Mouse (Mus musculus): ENCODE measurements around the gene BC025920. TPM values are rescaled to one million over a fixed set of nuclear protein-coding genes. Genes with fewer than 3 reads are reported as not detected.

Gene BC025920
- total and polyA plus RNA-seq, 2 experiments: 0.55 to 0.56 TPM

DNA sequence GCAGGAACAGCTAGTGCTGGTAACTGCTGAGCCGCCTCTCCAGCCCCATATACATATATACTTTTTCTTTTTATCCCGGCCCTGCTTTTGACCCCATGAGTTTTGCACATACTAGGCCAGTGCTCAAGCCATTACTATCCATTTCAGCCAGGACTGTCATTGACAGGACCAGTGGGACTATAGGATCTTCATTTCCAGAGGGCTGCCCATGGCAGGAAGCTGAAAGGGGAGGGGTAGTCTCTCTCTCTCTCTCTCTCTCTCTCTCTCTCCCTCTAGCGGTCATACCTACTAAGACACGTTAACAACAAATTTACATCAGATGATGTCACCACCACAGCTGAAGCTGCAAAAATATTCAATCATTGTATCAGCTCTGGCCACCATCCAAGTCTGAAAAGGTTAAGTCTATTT is 3.3 kb upstream of the BC025920 start:
- peak; percentile 68 for DNase-seq (ENCODE audit: extremely low read depth, low read depth, low spot score)
- Histone ChIP-seq H3K9ac (ENCODE audit: low read depth, low read length) (no peak overlapping the region), H3K27me3 (ENCODE audit: control insufficient read depth, insufficient read depth, low read length) (no peaks in the 10 kb centered on the region), H3K36me3 (ENCODE audit: control insufficient read depth, insufficient read depth, low read length) (no peaks in the 10 kb centered on the region), H3K79me2 (ENCODE audit: control insufficient read depth, insufficient read depth, low read length) (no peaks in the 10 kb centered on the region), H3K4me3 (ENCODE audit: insufficient read depth, low read depth, low read length) (no peak overlapping the region), H3K27ac (replicated peaks; ENCODE audit: insufficient read depth, low read depth, low read length) (no peak overlapping the region), H3K4me1 (ENCODE audit: control insufficient read depth, insufficient read depth, low read length) (peaks cover 13% of the 10 kb centered on the region)
- WGBS: 31% methylated on average over 4 of the region's 4 CpGs
- TF ChIP-seq CTCF (IDR thresholded peaks at IDR 0.05; ENCODE audit: low read depth, low read length) (peak; percentile 39), POLR2A (IDR thresholded peaks at IDR 0.05; ENCODE audit: extremely low read depth, insufficient read depth, low read length) (no peak)

DNA sequence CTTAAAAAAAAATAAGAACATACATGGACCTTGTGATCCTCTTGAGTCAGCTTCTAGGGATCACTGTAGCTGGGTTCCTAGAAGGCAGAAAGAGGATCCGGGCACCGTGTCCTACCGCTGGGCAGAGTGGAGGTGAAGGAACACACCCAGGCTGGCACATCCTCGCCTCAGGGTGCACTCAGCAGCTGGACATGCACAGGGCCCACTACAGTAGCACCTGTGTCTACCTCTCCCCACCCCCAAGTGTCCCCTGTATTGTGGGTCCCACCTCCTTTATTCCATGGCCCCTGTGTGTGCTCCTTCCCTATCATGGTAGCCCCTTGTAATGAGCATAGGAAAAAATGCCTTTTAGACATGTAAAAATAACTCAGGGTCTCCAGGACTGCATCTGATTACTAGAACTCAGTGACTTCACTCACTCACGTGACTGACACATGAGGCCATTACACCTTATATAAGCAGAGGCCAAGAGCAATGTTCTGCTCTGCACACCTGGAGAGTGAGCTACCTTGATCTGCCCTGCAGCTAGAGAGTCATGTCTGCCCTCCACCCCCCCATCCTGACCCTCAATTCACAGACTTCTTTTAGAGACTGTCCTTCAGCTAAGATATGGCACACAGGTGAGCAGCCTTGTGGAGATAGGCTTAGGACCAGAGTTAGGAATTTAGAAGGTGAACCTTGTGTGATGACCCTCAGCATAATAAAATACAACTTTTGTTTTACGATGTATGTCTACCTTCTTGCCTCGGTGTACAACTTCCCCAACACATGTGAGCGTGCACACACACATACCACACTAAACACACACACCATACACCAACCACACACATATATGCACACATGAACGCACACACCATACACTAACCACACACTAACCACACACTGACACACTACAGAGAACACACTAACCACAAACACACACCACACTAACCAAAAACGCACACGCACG is 1.8 kb upstream of the BC025920 start:
- H3K4me3 ChIP-seq (ENCODE audit: insufficient read depth, low read depth, low read length): peak overlapping the region; percentile 20; the same call in 1 of the 2 replicates
- H3K79me2 ChIP-seq (ENCODE audit: control insufficient read depth, insufficient read depth, low read length): no peaks in the 10 kb centered on the region
- H3K27me3 ChIP-seq (ENCODE audit: control insufficient read depth, insufficient read depth, low read length): no peaks in the 10 kb centered on the region
- peaks cover 13% of the 10 kb centered on the region for H3K4me1 ChIP-seq (ENCODE audit: control insufficient read depth, insufficient read depth, low read length)
- 74% methylated on average over 12 of the region's 12 CpGs for WGBS
- no peak for TF ChIP-seq POLR2A (IDR thresholded peaks at IDR 0.05; ENCODE audit: extremely low read depth, insufficient read depth, low read length)
- TF ChIP-seq CTCF (IDR thresholded peaks at IDR 0.05; ENCODE audit: low read depth, low read length): no peak
- no peaks in the 10 kb centered on the region for H3K36me3 ChIP-seq (ENCODE audit: control insufficient read depth, insufficient read depth, low read length)
- peak overlapping the region; percentile 36; the same call in 1 of the 2 replicates for H3K27ac ChIP-seq (replicated peaks; ENCODE audit: insufficient read depth, low read depth, low read length)
- no peak for DNase-seq (ENCODE audit: extremely low read depth, low read depth, low spot score)
- H3K9ac ChIP-seq (ENCODE audit: low read depth, low read length): peak overlapping the region; percentile 63

DNA sequence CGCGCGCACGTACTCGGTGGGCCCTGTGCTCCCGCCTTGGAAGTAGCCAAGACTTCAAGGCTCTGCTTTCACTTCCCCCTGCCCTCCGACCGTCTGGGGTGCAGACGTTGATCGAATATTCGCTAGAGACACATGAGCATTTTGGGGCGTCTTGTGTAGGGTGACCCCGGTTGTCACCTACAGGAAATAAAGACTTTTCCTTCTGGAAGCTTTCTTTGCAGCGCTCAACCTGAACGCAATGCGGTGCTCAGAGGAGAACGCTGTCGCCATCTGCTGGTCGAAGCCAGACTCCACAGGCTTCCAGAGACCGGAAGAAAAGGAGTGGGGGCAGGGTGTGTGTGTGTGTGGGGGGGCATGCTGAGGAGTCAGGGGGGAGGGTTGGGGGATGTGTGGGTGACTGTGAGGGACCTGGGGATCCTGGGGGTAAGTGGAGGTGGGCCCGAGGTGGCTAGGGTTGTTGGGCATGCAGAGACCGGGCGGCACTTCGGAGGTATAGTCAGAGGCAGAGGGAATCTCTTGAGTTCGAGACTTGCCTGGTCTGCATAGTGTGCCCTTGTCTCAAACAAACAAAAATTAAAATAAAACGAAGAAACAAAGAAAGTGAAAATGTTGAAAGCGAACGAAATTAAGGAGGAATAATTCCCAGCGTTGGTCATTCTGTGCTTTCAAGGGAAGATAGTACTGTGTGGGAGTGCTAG is 953 bp upstream of the BC025920 start:
- H3K4me1 ChIP-seq (ENCODE audit: control insufficient read depth, insufficient read depth, low read length): peaks cover 13% of the 10 kb centered on the region
- 17% methylated on average over 29 of the region's 29 CpGs for WGBS

DNA sequence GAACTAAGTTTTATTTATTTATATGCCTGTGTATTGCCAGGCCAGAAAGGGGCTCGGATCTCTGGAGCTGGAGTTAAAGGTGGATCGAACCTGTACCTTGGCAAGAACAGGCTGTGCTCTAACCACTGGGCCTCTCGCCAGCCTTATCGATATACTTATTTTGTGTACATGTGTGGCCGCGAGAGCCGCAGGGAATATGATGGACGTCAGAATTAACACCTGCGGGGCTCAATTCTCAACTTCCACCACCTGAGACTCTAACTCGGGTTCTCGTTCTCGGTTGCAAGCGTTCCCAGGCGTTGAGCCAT is 450 bp upstream of the BC025920 start:
- Histone ChIP-seq H3K9ac (ENCODE audit: low read depth, low read length) (peak overlapping the region; percentile 60), H3K4me3 (ENCODE audit: insufficient read depth, low read depth, low read length) (peak overlapping the region; percentile 44), H3K27ac (replicated peaks; ENCODE audit: insufficient read depth, low read depth, low read length) (peak overlapping the region; percentile 93), H3K4me1 (ENCODE audit: control insufficient read depth, insufficient read depth, low read length) (peaks cover 13% of the 10 kb centered on the region), H3K27me3 (ENCODE audit: control insufficient read depth, insufficient read depth, low read length) (no peaks in the 10 kb centered on the region), H3K79me2 (ENCODE audit: control insufficient read depth, insufficient read depth, low read length) (no peaks in the 10 kb centered on the region), H3K36me3 (ENCODE audit: control insufficient read depth, insufficient read depth, low read length) (no peaks in the 10 kb centered on the region)
- peak; percentile 84 for DNase-seq (ENCODE audit: extremely low read depth, low read depth, low spot score)
- TF ChIP-seq POLR2A (IDR thresholded peaks at IDR 0.05; ENCODE audit: extremely low read depth, insufficient read depth, low read length): no peak
- TF ChIP-seq CTCF (IDR thresholded peaks at IDR 0.05; ENCODE audit: low read depth, low read length): no peak
- WGBS: under 1% methylated on average over 14 of the region's 14 CpGs

More for the DNA sequence above, 953 bp upstream of the BC025920 start:
- H3K36me3 ChIP-seq (ENCODE audit: control insufficient read depth, insufficient read depth, low read length): no peaks in the 10 kb centered on the region
- peak overlapping the region; percentile 65 for H3K9ac ChIP-seq (ENCODE audit: low read depth, low read length)
- H3K4me3 ChIP-seq (ENCODE audit: insufficient read depth, low read depth, low read length): peak overlapping the region; percentile 55
- H3K27me3 ChIP-seq (ENCODE audit: control insufficient read depth, insufficient read depth, low read length): no peaks in the 10 kb centered on the region
- TF ChIP-seq POLR2A (IDR thresholded peaks at IDR 0.05; ENCODE audit: extremely low read depth, insufficient read depth, low read length): no peak
- peak; percentile 92 for TF ChIP-seq CTCF (IDR thresholded peaks at IDR 0.05; ENCODE audit: low read depth, low read length)
- DNase-seq (ENCODE audit: extremely low read depth, low read depth, low spot score): peak; percentile 71
- H3K79me2 ChIP-seq (ENCODE audit: control insufficient read depth, insufficient read depth, low read length): no peaks in the 10 kb centered on the region
- peak overlapping the region; percentile 93 for H3K27ac ChIP-seq (replicated peaks; ENCODE audit: insufficient read depth, low read depth, low read length)

DNA sequence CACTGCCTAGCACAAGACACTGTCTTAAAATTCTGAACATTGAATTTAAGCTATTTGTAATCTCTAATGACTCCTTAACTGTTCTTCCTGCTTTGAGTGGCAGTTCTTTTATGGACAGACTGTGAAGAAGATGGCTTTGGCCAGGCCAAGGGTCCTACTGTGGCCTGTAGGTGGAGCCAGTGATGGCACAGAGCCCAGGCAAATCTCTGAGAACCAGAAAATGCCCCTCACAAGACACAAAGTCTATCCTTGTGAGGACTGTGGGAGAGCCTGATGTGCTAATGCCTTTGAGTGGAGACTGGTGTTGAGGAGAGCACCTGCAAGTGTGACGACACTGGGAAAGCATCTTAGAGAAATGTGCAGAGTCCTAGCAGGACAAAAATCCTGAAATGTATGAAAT is 2.2 kb downstream of the BC025920 start:
- Histone ChIP-seq H3K9ac (ENCODE audit: low read depth, low read length) (no peak overlapping the region), H3K36me3 (ENCODE audit: control insufficient read depth, insufficient read depth, low read length) (no peaks in the 10 kb centered on the region), H3K27ac (replicated peaks; ENCODE audit: insufficient read depth, low read depth, low read length) (no peak overlapping the region), H3K27me3 (ENCODE audit: control insufficient read depth, insufficient read depth, low read length) (no peaks in the 10 kb centered on the region; the same call in 1 of the 2 replicates), H3K79me2 (ENCODE audit: control insufficient read depth, insufficient read depth, low read length) (no peaks in the 10 kb centered on the region), H3K4me3 (ENCODE audit: insufficient read depth, low read depth, low read length) (no peak overlapping the region), H3K4me1 (ENCODE audit: control insufficient read depth, insufficient read depth, low read length) (peaks cover 7% of the 10 kb centered on the region)
- TF ChIP-seq CTCF (IDR thresholded peaks at IDR 0.05; ENCODE audit: low read depth, low read length): peak; percentile 30; the same call in 1 of the 2 replicates
- TF ChIP-seq POLR2A (IDR thresholded peaks at IDR 0.05; ENCODE audit: extremely low read depth, insufficient read depth, low read length): no peak
- WGBS: 90% methylated on average over 1 of the region's 1 CpGs
- no peak for DNase-seq (ENCODE audit: extremely low read depth, low read depth, low spot score)

All from liver, adult 2 months (tissue).